Mouse (Mus musculus) left cerebral cortex, adult 11 months (tissue): ENCODE measurements around the gene Cops7a.

Experiments used
- DNase-seq: peaks from one replicate; pipeline ENCODE4 v3.0.0; 2022; ENCODE audit warnings: low spot score

Cops7a gene

DNA sequence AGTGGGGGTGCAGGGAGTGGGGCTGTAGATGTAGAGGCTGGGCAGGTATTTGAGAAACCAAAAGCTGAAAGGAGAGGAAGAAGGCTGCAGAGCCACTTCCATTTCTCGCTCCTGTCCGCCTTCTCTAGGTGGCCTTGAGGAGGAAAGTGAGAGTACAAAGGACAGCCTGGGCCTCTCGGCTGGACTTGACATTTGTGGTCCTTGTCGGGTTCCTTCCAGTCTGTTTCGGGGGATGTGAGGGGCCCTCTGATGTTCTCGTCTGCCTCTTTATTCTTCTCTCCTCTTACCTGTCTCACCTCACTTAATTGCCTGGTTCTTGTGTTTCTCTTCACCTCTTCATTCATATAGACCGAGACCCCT, 47.0 kb downstream of the Cops7a start:
- no peak for DNase-seq

DNA sequence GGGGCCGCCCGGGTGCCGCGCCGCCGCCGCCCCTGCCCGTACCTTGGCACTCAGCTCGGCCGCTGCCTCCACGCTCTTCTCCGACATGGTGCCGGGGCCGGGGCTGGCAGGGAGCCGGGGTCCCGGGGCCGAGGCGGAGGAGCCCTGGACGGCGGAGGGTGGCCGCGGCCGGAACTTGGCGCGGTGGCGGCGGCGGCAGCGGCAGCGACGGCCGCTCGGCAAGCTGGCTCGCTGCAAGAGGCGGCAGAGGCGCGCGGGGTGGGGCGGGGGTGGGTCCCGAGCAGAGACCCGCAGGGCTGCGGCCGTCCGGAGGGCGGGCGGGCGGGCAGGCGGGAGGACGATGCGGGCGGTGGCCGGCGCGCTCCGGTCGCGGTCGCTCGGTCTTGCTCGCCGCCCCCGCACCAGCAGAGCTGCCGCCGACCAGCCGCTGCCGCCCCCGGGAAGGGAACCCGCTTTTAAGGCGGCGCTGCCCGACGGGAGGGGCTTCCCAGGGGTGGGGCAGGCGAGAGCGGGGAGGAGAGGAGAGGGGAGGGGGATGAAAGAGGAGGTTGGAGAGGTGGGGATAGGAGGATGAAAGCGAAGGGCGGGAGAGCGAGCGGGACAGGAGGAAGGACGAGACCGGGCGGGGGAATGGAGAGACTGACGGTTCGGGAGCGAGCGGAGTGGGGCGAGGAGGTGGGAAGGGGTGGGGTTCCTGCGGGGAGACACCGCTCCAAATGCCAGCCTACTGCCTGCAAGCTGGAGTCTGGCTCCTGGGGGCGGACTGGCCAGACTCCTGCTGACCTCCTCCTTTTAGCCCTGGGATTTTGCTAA, 47.6 kb downstream of the Cops7a start:
- DNase-seq: peak; percentile 87

DNA sequence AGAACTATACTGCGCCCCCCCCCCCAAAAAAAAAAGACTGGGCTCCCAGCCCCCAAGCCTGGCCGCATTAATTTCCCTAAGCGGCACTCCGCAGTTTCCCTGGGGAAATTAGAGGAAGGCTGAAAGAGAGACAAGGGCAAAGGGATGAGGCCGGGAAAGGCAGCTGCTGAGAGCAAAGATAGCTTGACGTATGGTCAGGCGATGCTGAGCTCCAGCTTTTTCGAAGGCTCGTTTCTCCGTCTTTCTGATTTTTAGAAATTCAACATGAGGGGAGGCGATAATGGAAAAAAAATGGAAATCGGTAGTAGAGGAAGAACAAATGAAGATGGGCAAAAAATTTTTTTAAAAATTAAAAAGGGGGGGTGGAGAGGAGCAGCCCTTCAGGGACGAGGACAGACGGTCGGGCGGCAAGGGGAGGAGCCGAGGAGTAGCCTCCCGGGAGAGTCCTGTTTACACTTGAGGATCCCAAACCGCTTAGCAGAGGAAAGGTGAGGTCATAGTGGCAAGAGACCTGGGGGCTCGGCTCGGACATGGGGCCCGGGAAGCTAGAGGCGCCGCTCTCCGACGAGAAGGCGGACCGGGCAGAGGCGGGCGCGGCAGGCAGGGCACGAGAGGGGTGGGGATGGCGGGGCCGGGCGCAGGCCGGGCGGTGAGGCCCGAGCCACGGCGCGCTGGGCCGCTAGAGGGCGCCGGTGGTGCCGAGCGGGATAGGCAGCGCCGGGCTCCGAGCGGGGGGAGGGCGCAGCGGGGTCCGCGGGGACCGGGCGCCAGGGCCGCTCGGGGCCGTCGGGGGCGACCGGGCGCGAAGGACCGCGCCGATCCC, 48.4 kb downstream of the Cops7a start:
- DNase-seq: peak; percentile 82

DNA sequence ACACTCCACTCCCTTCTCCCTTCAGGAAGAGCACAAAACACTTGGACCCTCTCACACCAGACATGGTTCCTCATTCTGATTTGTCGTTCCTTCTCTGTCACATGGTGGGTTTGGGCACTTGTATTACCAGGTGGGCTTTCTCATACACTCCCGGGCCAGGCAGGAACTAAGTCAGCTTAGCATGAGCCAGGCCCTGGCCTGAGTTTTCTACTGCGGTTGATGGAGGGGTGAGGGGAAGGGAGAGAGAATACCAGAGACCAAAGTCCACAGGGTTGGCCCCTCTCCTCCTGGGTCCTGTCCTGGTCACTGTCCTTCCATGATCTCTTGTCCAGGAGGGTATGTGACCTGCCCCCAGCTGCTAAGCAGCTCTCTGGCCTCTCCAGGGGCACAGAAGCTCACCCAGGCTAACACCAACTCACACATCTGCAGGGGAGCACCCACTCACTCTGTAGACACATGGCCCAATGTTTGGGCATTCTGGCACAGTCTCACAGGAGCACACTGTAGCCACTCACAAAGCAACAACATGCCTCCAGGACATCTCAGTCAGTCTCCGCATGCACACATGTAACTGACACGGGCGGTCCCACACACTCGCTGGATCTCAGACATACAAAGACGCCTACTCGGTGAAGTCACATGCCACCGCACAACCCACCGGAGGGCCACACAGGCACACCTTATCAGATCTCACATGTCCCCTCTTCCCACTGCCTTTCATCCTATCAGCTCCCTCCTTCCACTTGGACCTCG, 49.2 kb downstream of the Cops7a start:
- peak; percentile 80 for DNase-seq

DNA sequence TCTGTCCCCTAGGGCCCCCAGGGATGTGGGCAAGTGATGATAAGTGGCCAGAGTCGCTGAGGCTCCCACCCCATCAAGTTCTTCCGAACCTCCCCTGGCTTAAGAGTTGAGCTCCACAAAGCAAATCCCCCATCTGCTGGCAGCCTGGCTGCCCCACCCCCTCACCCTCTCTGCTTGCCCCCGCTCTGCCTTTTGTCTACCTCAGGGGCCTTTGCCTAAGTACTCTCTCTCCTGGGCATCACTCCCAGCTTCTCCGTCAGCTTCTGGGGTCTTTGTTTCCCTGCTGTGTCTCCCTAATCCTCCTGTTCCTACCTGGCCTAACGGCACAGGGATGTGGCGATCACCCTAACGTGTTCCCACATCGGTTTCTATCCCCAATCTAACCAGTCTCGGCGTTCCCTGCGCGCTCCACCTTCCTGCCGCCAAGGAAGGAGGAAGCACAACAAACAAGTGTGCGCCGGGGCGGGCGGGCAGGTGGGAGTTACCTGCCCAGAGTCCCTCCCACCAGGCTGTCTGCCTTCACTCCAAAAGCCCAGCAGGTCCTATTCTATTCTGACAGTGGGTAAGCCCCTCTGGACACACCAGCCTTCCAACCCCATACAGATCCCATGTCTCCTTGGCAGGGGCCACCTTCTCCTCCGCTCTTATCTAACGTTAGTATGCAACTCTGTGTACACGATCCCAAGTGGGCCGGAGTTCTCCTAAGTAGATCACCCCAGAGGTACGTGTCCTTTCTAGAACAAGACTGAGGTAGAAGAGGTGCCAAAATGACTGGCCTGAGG, 50.0 kb downstream of the Cops7a start:
- no peak for DNase-seq

DNA sequence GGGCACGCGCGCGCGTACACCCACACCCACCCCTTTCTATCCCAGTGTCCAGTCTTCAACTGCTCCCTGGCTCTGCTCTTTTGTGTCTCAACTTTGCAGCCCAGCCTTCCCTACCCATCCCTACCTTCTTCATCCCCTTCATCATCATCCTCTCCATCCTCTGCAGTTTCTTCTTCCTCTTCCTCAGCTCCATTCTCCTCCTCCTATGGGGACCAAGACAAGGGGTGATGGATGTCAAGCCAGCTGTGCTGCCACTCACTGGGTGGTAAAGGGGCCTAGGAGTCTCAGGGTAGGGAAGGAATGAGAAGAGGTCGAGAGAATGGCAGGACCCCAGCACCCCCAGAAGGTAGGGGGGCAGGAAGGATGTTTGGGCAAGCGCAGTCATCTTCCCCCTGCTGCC, 50.8 kb downstream of the Cops7a start:
- DNase-seq: no peak

DNA sequence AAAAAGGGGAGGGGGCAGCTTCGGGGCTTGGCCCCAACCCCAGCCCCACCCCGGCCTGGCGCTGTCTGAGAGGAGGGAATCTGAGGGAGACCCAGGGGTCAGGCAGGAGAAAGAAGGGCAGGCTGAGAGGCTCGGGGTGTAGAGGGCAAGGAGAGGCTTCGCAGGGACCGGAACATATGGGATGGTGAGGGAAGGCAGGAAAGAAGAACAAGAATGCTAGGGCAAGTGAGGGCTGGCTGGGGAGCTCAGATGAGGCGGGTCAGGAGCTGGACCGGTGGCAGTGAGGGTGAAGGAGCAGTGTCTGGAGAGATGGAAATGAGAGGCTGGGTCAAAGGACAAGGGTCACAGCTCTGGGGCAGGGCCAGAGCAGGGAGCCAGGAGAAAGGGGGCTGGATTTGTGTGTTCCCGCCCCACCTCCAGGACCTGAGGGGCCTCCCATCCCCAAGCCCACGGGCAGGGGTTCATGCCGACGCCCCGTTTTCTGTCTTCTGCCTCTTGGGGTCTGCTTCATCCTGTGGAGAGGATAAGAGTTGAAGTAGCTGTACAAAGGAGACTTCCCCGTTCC, 51.5 kb downstream of the Cops7a start:
- DNase-seq: no peak

DNA sequence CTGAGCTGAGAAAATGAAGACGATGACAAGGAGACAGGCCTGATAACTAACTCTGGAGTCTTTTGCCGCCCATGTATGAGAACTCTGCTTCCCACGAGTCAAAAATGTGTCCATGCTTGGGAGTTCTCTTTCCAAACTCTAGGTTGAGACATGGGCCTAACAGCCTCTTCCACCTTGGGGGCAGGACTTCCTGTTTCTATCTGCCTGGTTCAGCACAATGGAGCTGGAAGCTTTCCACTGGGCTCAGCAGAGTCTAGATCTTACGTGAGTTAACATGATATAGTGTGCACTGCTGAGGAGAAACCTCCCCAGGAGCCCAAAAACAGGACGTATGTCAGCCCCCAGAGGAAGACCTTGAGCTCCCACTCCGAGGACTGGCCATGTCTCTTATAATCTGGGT, 52.1 kb downstream of the Cops7a start:
- DNase-seq: no peak

DNA sequence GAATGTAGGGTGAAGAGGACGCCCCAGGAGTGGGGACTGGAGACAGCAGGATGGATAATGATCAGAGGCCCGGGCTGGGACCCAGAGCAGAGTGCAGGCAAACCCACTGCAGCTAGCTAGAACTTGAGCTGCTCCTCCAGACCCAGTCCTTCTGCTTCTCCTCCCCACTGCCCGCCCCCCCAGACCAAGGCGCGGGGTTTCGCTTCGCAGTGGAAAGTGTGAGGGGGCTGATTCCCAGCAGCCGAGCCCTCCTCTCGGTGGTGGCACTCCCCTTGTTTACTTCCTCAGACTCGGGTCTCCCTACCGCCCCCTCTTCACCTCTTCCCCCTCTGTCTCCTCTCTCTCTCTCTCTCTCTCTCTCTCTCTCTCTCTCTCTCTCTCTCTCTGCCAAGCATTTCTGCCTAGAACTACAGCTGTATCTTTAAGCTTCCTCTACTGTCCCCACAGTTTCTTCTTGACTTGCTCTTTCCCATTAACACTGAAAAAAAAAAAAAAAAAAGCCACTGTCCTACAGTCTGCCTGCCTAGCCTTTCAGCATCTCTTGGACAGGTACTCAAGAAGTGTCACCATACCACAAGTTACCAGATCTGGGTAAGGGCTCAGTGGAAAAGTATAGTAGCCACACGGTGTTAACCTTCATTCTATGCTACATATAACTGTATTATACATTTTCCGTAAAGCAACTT, 53.7 kb downstream of the Cops7a start, which contains the start of gene Lag3:
TSS of gene Lag3 (minus strand) at position 173 of the 686 bp plus-strand sequence.
- no peak for DNase-seq

DNA sequence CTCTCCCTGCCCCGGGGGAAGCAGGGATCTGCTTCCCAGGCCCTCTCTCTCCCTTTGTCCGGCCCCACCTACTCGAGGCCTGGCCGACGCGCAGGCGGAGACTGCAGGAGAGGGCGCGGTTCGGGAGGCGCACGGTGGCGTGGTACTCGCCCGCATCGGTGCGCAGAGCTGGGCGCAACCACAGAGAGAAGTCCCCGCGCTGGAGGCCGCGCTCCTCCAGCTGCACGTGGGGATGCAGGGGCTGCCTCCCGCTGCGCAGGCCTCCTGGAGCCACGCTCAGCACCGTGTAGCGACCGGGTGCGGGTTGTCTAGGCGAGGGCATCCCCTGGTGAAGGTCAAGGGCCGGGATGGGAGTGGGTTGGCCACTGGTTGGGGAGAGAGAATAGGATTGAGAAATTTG, 55.3 kb downstream of the Cops7a start:
- no peak for DNase-seq
